Mouse (Mus musculus) cortical plate, adult 2 months (tissue): Measurements from ENCODE around the gene Chid1.

ENCODE experiments used
- CTCF ChIP-seq: fragments of 200-500 bp; IDR thresholded peaks from 2 replicates; pipeline ENCODE4 v1.5.1; 2011; ENCODE audit warnings: mild to moderate bottlenecking, control low read depth, low read length; ENCODE audit not compliant: insufficient read depth; ENCODE audit errors: extremely low read depth
- POLR2A ChIP-seq: fragments of 200-500 bp; IDR thresholded peaks from 2 replicates; pipeline ENCODE4 v1.6.1; 2011; ENCODE audit warnings: mild to moderate bottlenecking, low read length, control low read depth; ENCODE audit not compliant: insufficient read depth; ENCODE audit errors: extremely low read depth

GRCm38 (mm10) chr7:141457986-141458660, 81.5 kb downstream of the Chid1 start:
- peak; percentile 40; the same call in 1 of the 2 replicates for TF ChIP-seq CTCF
- no peak for TF ChIP-seq POLR2A
